Mouse (Mus musculus) forebrain, embryonic 13.5 days (tissue): ENCODE data around the gene Rbck1. TPM values are rescaled to one million over a fixed set of nuclear protein-coding genes. Genes with fewer than 3 reads are reported as not detected.

Experiments
- ATAC-seq: fragments of 200-750 bp; cut with Nextera tagmentation; 2 replicates; pipeline ENCODE4 v1.8.0; 2017
- H3K27ac ChIP-seq: fragments of 300-500 bp; sonication (generic); 2 replicates; pipeline ENCODE4 v1.5.1; 2015; ENCODE audit warnings: inconsistent platforms, mild to moderate bottlenecking, moderate library complexity
- H3K27me3 ChIP-seq: fragments of 300-500 bp; sonication (generic); 2 replicates; pipeline ENCODE4 v1.6.1; 2015; ENCODE audit warnings: mild to moderate bottlenecking, inconsistent platforms
- H3K36me3 ChIP-seq: fragments of 300-500 bp; sonication (generic); 2 replicates; pipeline ENCODE4 v1.6.1; 2015; ENCODE audit warnings: mild to moderate bottlenecking, inconsistent platforms; ENCODE audit not compliant: poor library complexity, severe bottlenecking
- H3K4me1 ChIP-seq: fragments of 300-500 bp; sonication (generic); 2 replicates; pipeline ENCODE4 v1.6.1; 2015; ENCODE audit warnings: inconsistent platforms
- H3K4me2 ChIP-seq: fragments of 300-500 bp; sonication (generic); 2 replicates; pipeline ENCODE4 v1.6.1; 2015; ENCODE audit warnings: inconsistent platforms, mild to moderate bottlenecking, moderate library complexity
- H3K4me3 ChIP-seq: fragments of 300-500 bp; sonication (generic); 2 replicates; pipeline ENCODE4 v1.5.1; 2015; ENCODE audit warnings: mild to moderate bottlenecking, inconsistent platforms
- H3K9ac ChIP-seq: fragments of 300-500 bp; sonication (generic); 2 replicates; pipeline ENCODE4 v1.6.1; 2015; ENCODE audit warnings: mild to moderate bottlenecking, inconsistent platforms
- H3K9me3 ChIP-seq: fragments of 300-500 bp; sonication (generic); replicated peaks from 2 replicates; pipeline ENCODE4 v1.6.1; 2016; ENCODE audit warnings: inconsistent platforms
- WGBS: fragments of 180-500 bp; shearing (Covaris S2); methylation state at CpG from one replicate; pipeline ENCODE4 v1.1.7; 2015; 5-methylcytosine and 5-hydroxymethylcytosine counted together
- polyA plus RNA-seq: library from polyadenylated mRNA; unstranded; fragments of >200 nt; fragmentation: Nextera tagmentation; extraction: Ambion mirVana; gene quantifications from 2 replicates; pipeline ENCODE4 v1.2.1, GENCODE M21; 2015

Gene Rbck1
- polyA plus RNA-seq = 88.4 and 97.6 TPM in 2 replicates

DNA sequence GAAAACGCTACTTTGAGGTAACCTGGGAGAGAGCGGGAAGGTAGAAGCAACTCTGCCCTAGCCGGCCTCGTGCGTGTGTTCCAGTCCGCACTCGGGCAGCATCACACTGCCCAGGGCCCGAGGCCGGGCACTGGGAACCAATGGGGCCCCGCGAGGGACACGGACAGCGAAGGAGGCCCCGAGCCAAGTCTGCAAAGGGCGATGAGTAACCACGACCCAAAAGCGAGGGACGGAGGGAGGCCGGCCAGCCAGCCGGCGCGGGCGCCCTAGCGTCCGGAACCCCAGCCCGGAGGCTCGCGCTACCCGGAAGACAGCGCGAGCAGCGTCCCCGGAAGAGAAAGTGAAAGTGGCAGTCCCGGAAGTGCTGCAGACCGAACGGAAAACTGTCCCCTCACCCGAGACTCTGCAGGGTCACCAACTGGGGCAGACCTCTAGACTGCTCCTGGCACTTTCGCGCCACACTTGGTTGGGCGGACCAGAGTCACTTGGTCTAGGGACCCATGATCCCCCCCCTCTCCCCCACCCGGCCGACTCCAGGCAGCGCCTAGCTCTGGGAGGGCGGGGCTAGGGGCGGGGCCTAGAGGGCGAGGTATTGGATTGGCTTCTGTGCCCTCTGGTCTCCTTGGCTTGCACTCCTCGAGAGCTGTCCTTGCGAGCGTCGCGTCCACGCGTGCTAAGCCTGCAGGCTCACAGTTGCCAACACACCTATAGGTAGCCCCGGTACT is at the start of gene Rbck1:
Gene Rbck1, minus strand, starts transcription at position 553 of the 725 bp plus-strand sequence.
- Histone ChIP-seq H3K27me3 (no peaks in the 10 kb centered on the region), H3K4me1 (peaks cover 21% of the 10 kb centered on the region), H3K9ac (peak within 1 kb of the TSS; percentile 94), H3K4me2 (peak within 1 kb of the TSS; percentile 91), H3K36me3 (peaks cover 21% of the 10 kb centered on the region), H3K9me3 (no peaks in the 10 kb centered on the region), H3K4me3 (peak within 1 kb of the TSS; percentile 90), H3K27ac (peak within 1 kb of the TSS; percentile 84)
- ATAC-seq = peak; percentile 97
- WGBS = under 1% methylated on average over 52 of the region's 54 CpGs

GRCm38 (mm10) chr2:152376345-152376741 is 43.9 kb upstream of the Rbck1 start, which contains the start of gene Nrsn2:
Nrsn2 (minus strand) TSS chr2:152376638.
- no peaks in the 10 kb centered on the region for H3K9me3 ChIP-seq
- H3K4me3 ChIP-seq = peak within 1 kb of the TSS; percentile 31
- peak within 1 kb of the TSS; percentile 47; the same call in 1 of the 2 replicates for H3K9ac ChIP-seq
- 5% methylated on average over 16 of the region's 16 CpGs for WGBS
- ATAC-seq = peak; percentile 77
- peaks cover 35% of the 10 kb centered on the region for H3K4me1 ChIP-seq
- H3K27ac ChIP-seq = peak within 1 kb of the TSS; percentile 87
- peak within 1 kb of the TSS; percentile 58 for H3K4me2 ChIP-seq
- H3K36me3 ChIP-seq = no peaks in the 10 kb centered on the region
- H3K27me3 ChIP-seq = no peaks in the 10 kb centered on the region; the same call in 1 of the 2 replicates

GRCm38 (mm10) chr2:152375652-152376344 is 43.3 kb upstream of the Rbck1 start:
- Histone ChIP-seq H3K9me3 (no peaks in the 10 kb centered on the region), H3K27ac (peak overlapping the region; percentile 87), H3K9ac (peak overlapping the region; percentile 47; the same call in 1 of the 2 replicates), H3K4me3 (peak overlapping the region; percentile 31), H3K27me3 (no peaks in the 10 kb centered on the region; the same call in 1 of the 2 replicates), H3K36me3 (no peaks in the 10 kb centered on the region), H3K4me2 (peak overlapping the region; percentile 58), H3K4me1 (peaks cover 35% of the 10 kb centered on the region)
- peak; percentile 80 for ATAC-seq
- WGBS = 2% methylated on average over 21 of the region's 21 CpGs

DNA sequence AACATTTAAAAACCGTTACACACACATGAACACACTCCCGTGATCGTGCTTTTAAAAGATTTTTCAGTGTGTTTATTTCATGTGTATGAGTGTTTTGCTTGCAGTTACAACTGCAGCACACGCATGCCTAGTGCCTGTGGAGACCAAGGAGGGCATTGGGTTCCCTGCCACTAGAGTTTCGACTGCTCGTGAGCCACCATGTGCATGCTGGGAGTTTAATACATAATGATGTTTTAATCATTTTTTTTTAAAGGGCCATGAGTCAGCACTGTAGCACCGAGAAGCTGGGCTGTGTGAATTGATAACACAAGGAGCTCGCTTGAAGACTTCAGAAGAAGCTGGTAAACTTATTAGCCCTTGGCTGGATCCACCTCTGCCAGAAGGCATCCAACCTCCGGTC is 41.1 kb upstream of the Rbck1 start:
- peaks cover 37% of the 10 kb centered on the region for H3K4me1 ChIP-seq
- WGBS = 82% methylated on average over 9 of the region's 9 CpGs
- no peak overlapping the region for H3K27ac ChIP-seq
- H3K4me2 ChIP-seq = no peak overlapping the region
- no peak for ATAC-seq
- no peaks in the 10 kb centered on the region for H3K9me3 ChIP-seq
- no peak overlapping the region for H3K4me3 ChIP-seq
- H3K36me3 ChIP-seq = no peaks in the 10 kb centered on the region
- H3K27me3 ChIP-seq = no peaks in the 10 kb centered on the region; the same call in 1 of the 2 replicates
- no peak overlapping the region for H3K9ac ChIP-seq

DNA sequence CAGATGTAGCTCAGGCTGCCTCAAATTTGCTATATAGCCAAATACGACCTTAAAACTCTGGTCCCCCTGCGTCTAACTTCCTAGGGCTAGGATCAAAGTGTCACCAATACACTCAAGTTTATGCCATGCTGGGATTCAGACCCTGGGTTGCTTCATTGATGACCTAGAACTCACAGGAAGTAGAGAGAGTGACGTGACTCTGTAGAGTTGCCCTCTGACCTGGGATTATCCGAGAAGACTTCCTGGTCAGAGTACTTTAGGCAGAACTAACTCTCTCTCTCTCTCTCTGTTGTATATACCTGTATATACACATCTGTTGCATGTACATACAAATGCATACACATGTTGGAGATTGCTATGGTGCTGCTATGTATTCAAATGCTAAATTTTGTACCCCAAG is 40.2 kb upstream of the Rbck1 start:
- Histone ChIP-seq H3K4me3 (no peak overlapping the region), H3K4me2 (no peak overlapping the region), H3K9ac (no peak overlapping the region), H3K27ac (no peak overlapping the region), H3K36me3 (no peaks in the 10 kb centered on the region), H3K9me3 (no peaks in the 10 kb centered on the region), H3K27me3 (no peaks in the 10 kb centered on the region; the same call in 1 of the 2 replicates), H3K4me1 (peaks cover 38% of the 10 kb centered on the region)
- ATAC-seq = no peak
- 75% methylated on average over 4 of the region's 4 CpGs for WGBS

DNA sequence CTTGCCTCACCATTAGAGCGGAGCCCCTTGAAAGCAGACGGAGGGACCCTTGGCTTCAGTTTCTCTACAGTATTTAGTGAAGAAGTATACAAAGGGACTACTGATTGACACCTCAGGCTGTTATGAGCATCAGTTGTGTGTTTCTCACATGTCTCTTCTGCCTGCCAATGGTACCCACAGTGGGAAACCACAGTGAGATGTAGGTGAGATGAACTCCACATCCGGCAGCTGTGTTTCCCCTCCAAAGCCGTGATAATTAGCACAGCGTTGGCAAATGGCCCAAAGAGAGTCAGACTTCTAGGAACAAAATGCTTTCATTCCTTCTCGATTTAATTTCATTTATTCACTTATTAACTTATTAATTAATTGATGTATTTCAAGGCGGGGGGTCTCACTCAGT is 39.7 kb upstream of the Rbck1 start:
- peaks cover 38% of the 10 kb centered on the region for H3K4me1 ChIP-seq
- WGBS = 54% methylated on average over 7 of the region's 7 CpGs
- H3K27ac ChIP-seq = peak overlapping the region; percentile 25; the same call in 1 of the 2 replicates
- no peak for ATAC-seq
- no peaks in the 10 kb centered on the region for H3K36me3 ChIP-seq
- H3K4me3 ChIP-seq = no peak overlapping the region
- H3K9ac ChIP-seq = no peak overlapping the region
- H3K4me2 ChIP-seq = no peak overlapping the region
- no peaks in the 10 kb centered on the region; the same call in none of the 2 replicates for H3K27me3 ChIP-seq
- no peaks in the 10 kb centered on the region for H3K9me3 ChIP-seq

GRCm38 (mm10) chr2:152368532-152369140 is 36.2 kb upstream of the Rbck1 start:
- Histone ChIP-seq H3K9ac (no peak overlapping the region), H3K9me3 (no peaks in the 10 kb centered on the region), H3K27me3 (no peaks in the 10 kb centered on the region; the same call in 1 of the 2 replicates), H3K4me1 (peaks cover 8% of the 10 kb centered on the region; the same call in 1 of the 2 replicates), H3K4me3 (no peak overlapping the region), H3K36me3 (no peaks in the 10 kb centered on the region), H3K4me2 (no peak overlapping the region), H3K27ac (no peak overlapping the region)
- ATAC-seq = peak; percentile 28; the same call in 1 of the 2 replicates
- 34% methylated on average over 14 of the region's 14 CpGs for WGBS

- Histone ChIP-seq H3K36me3 (no peaks in the 10 kb centered on the region), H3K9me3 (no peaks in the 10 kb centered on the region), H3K9ac (no peak overlapping the region), H3K4me2 (no peak overlapping the region), H3K4me3 (no peak overlapping the region), H3K27ac (no peak overlapping the region), H3K4me1 (peaks cover 8% of the 10 kb centered on the region; the same call in 1 of the 2 replicates), H3K27me3 (no peaks in the 10 kb centered on the region; the same call in 1 of the 2 replicates)
- ATAC-seq = no peak
- 82% methylated on average over 5 of the region's 5 CpGs for WGBS
Measured at GRCm38 (mm10) chr2:152367917-152368316, 35.5 kb upstream of the Rbck1 start.

DNA sequence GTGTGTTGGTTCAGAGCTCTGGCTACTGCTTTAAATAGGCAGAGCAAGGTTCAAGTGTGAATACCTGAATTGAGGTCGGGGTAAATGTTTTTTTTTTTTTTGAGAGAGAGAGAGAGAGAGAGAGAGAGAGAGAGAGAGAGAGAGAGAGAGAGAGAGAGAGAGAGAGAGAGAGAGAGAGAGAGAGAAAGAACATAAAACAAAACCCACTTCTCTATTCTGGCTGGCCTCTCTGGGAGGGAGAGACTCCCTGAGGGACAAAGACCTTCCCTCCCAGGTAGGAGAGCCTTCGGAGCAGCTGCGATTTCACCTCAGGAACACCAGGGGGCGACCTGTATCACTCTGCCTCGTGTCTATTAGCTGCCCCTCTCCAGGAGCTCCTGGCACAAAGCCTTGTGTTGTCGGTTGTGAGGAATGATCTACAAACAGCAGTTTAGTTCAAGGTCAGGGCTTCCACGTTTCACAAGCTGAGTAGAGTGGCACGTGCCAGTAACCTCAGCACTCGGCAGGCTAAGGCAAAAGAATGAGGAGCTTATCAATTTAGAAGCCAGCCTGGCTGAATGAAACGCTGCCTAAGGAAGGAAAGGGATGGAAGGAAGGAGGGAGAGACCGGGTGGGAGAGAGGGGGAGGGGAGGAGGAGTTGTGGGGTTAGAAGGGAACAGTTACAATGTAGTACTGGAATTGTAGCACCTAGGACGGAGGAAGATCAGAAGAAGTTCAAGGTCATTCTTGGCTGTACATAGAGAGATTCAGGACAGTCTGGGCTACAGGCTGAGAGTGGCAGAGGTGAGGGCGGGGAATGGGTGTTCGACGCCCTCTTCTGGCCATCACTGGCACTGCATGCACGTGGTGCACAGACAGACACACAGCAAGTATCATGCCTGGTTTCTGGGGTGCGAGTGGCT is 31.0 kb upstream of the Rbck1 start:
- Histone ChIP-seq H3K4me1 (0 out of 2 replicates have a peak, but pooled peaks cover under 1% of the 10 kb centered on the region), H3K36me3 (no peaks in the 10 kb centered on the region), H3K4me2 (peak overlapping the region; percentile 46), H3K9me3 (no peaks in the 10 kb centered on the region), H3K27ac (0 out of 2 replicates have a peak overlapping the region, but pooled peaks have one; percentile 2), H3K27me3 (no peaks in the 10 kb centered on the region; the same call in 1 of the 2 replicates), H3K4me3 (no peak overlapping the region), H3K9ac (no peak overlapping the region; the same call in 1 of the 2 replicates)
- peak; percentile 65 for ATAC-seq
- WGBS = 13% methylated on average over 17 of the region's 17 CpGs

DNA sequence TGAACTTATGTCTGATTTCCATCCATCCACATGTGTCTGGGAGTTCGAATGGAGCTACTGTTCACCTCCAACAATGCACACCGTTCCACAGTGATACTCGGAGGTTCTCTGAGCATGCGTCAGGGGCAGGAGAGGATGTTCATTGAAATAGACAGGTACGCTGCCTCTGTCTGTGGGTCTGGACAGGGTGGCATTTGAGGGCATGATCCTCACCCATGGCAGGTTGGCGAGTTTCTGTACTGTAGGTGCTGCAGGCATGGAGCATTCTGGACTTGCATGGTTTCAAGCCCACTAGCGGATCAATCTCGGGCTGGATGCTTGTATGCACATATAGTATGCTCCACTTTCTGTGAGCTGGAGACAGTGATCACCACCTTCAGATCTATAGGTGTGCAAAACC is 28.7 kb upstream of the Rbck1 start:
- Histone ChIP-seq H3K27me3 (no peaks in the 10 kb centered on the region), H3K36me3 (no peaks in the 10 kb centered on the region), H3K4me1 (no peaks in the 10 kb centered on the region), H3K4me2 (no peak overlapping the region), H3K9me3 (no peaks in the 10 kb centered on the region), H3K9ac (no peak overlapping the region), H3K27ac (no peak overlapping the region), H3K4me3 (no peak overlapping the region)
- WGBS = 88% methylated on average over 8 of the region's 8 CpGs
- ATAC-seq = no peak

- Histone ChIP-seq H3K4me1 (no peaks in the 10 kb centered on the region), H3K9ac (no peak overlapping the region), H3K9me3 (no peaks in the 10 kb centered on the region), H3K27me3 (no peaks in the 10 kb centered on the region), H3K4me2 (no peak overlapping the region), H3K36me3 (no peaks in the 10 kb centered on the region), H3K4me3 (no peak overlapping the region), H3K27ac (no peak overlapping the region)
- ATAC-seq = no peak
- WGBS = 56% methylated on average over 7 of the region's 7 CpGs
Measured at GRCm38 (mm10) chr2:152360271-152360775, 27.9 kb upstream of the Rbck1 start.
